Mouse (Mus musculus) cortical plate, adult 2 months (tissue): ENCODE results near the gene Cbx5. TPM values are rescaled to one million over a fixed set of nuclear protein-coding genes. Genes with fewer than 3 reads are reported as not detected.
"Not testable (repeated sequence)": the region's sequence is repeated elsewhere in the genome, so short reads cannot be mapped to it uniquely, and the experiment has no call there.

ENCODE experiments used
- H3K27ac ChIP-seq: fragments of 200-500 bp; 2 replicates; pipeline ENCODE4 v1.5.1; 2012; ENCODE audit warnings: low read length, control low read depth, inconsistent platforms; ENCODE audit not compliant: insufficient read depth
- H3K4me1 ChIP-seq: fragments of 200-500 bp; 2 replicates; pipeline ENCODE4 v1.6.1; 2011; ENCODE audit warnings: low read length; ENCODE audit not compliant: control insufficient read depth, insufficient read depth
- H3K4me3 ChIP-seq: fragments of 200-500 bp; 2 replicates; pipeline ENCODE4 v1.5.1; 2011; ENCODE audit warnings: mild to moderate bottlenecking, low read length, control low read depth; ENCODE audit not compliant: insufficient read depth
- CTCF ChIP-seq: fragments of 200-500 bp; IDR thresholded peaks from 2 replicates; pipeline ENCODE4 v1.5.1; 2011; ENCODE audit warnings: mild to moderate bottlenecking, control low read depth, low read length; ENCODE audit not compliant: insufficient read depth; ENCODE audit errors: extremely low read depth
- POLR2A ChIP-seq: fragments of 200-500 bp; IDR thresholded peaks from 2 replicates; pipeline ENCODE4 v1.6.1; 2011; ENCODE audit warnings: mild to moderate bottlenecking, low read length, control low read depth; ENCODE audit not compliant: insufficient read depth; ENCODE audit errors: extremely low read depth
- polyA plus RNA-seq: library from polyadenylated mRNA; depleted of rRNA; stranded (reverse); fragments of >200 nt; gene quantifications from 2 replicates; pipeline ENCODE4 v1.2.3, GENCODE M21; 2012; rRNA removed

The Cbx5 gene
- polyA plus RNA-seq: 72.1 and 74.4 TPM in 2 replicates

GRCm38 (mm10) chr15:103239685-103240159 lies at the start of gene Cbx5:
Cbx5 (minus strand) TSS chr15:103239816.
- TF ChIP-seq POLR2A (peak; percentile 51; the same call in 1 of the 2 replicates), CTCF (no peak)
- Histone ChIP-seq H3K4me3 (peak within 1 kb of the TSS; percentile 79), H3K4me1 (no peaks in the 10 kb centered on the region), H3K27ac (peak within 1 kb of the TSS; percentile 51)

GRCm38 (mm10) chr15:103285778-103286417 lies 46.3 kb upstream of the Cbx5 start:
- TF ChIP-seq POLR2A: no peak
- no peak for TF ChIP-seq CTCF
- H3K4me3 ChIP-seq: no peak overlapping the region
- no peak overlapping the region for H3K27ac ChIP-seq
- H3K4me1 ChIP-seq: peaks cover 1% of the 10 kb centered on the region; the same call in 1 of the 2 replicates

GRCm38 (mm10) chr15:103284647-103285046 lies 45.0 kb upstream of the Cbx5 start:
- Histone ChIP-seq H3K4me1 (peaks cover 1% of the 10 kb centered on the region; the same call in 1 of the 2 replicates), H3K27ac (no peak overlapping the region), H3K4me3 (no peak overlapping the region)
- TF ChIP-seq POLR2A (no peak), CTCF (0 out of 2 replicates have a peak, but pooled peaks have one; percentile 22)

GRCm38 (mm10) chr15:103284066-103284465 lies 44.5 kb upstream of the Cbx5 start:
- Histone ChIP-seq H3K4me3 (no peak overlapping the region), H3K27ac (no peak overlapping the region), H3K4me1 (peaks cover 1% of the 10 kb centered on the region; the same call in 1 of the 2 replicates)
- no peak for TF ChIP-seq POLR2A
- peak; percentile 56 for TF ChIP-seq CTCF

- H3K4me3 ChIP-seq: no peak overlapping the region
- TF ChIP-seq POLR2A (no peak), CTCF (no peak)
- H3K27ac ChIP-seq: no peak overlapping the region
- H3K4me1 ChIP-seq: peaks cover 1% of the 10 kb centered on the region; the same call in 1 of the 2 replicates
These were observed 42.0 kb upstream of the Cbx5 start for GRCm38 (mm10) chr15:103281465-103282205.

GRCm38 (mm10) chr15:103280817-103281464 lies 41.3 kb upstream of the Cbx5 start:
- Histone ChIP-seq H3K27ac (no peak overlapping the region), H3K4me1 (peaks cover 1% of the 10 kb centered on the region; the same call in 1 of the 2 replicates), H3K4me3 (no peak overlapping the region)
- no peak for TF ChIP-seq POLR2A
- TF ChIP-seq CTCF: peak; percentile 30; the same call in 1 of the 2 replicates

- Histone ChIP-seq H3K27ac (no peak overlapping the region), H3K4me1 (no peaks in the 10 kb centered on the region; the same call in 1 of the 2 replicates), H3K4me3 (no peak overlapping the region)
- TF ChIP-seq CTCF (peak; percentile 14; the same call in 1 of the 2 replicates), POLR2A (no peak)
These were observed 40.1 kb upstream of the Cbx5 start for GRCm38 (mm10) chr15:103279750-103280149.

- Histone ChIP-seq H3K4me3 (no peak overlapping the region), H3K27ac (no peak overlapping the region), H3K4me1 (peaks cover 3% of the 10 kb centered on the region)
- TF ChIP-seq POLR2A (no peak), CTCF (no peak)
These were observed 38.3 kb upstream of the Cbx5 start for GRCm38 (mm10) chr15:103277949-103278348.

- H3K4me3 ChIP-seq, H3K4me1 ChIP-seq, H3K27ac ChIP-seq: not testable (repeated sequence)
These were observed 36.3 kb upstream of the Cbx5 start for GRCm38 (mm10) chr15:103275943-103276342.
